Mouse (Mus musculus) forebrain, embryonic 13.5 days (tissue): ENCODE data around the gene 1700123O20Rik. TPM values are rescaled to one million over a fixed set of nuclear protein-coding genes. Genes with fewer than 3 reads are reported as not detected.

Source experiments
- ATAC-seq: fragments of 200-750 bp; cut with Nextera tagmentation; 2 replicates; pipeline ENCODE4 v1.8.0; 2017
- H3K27ac ChIP-seq: fragments of 300-500 bp; sonication (generic); 2 replicates; pipeline ENCODE4 v1.5.1; 2015; ENCODE audit warnings: inconsistent platforms, mild to moderate bottlenecking, moderate library complexity
- H3K27me3 ChIP-seq: fragments of 300-500 bp; sonication (generic); 2 replicates; pipeline ENCODE4 v1.6.1; 2015; ENCODE audit warnings: mild to moderate bottlenecking, inconsistent platforms
- H3K36me3 ChIP-seq: fragments of 300-500 bp; sonication (generic); 2 replicates; pipeline ENCODE4 v1.6.1; 2015; ENCODE audit warnings: mild to moderate bottlenecking, inconsistent platforms; ENCODE audit not compliant: poor library complexity, severe bottlenecking
- H3K4me1 ChIP-seq: fragments of 300-500 bp; sonication (generic); 2 replicates; pipeline ENCODE4 v1.6.1; 2015; ENCODE audit warnings: inconsistent platforms
- H3K4me2 ChIP-seq: fragments of 300-500 bp; sonication (generic); 2 replicates; pipeline ENCODE4 v1.6.1; 2015; ENCODE audit warnings: inconsistent platforms, mild to moderate bottlenecking, moderate library complexity
- H3K4me3 ChIP-seq: fragments of 300-500 bp; sonication (generic); 2 replicates; pipeline ENCODE4 v1.5.1; 2015; ENCODE audit warnings: mild to moderate bottlenecking, inconsistent platforms
- H3K9ac ChIP-seq: fragments of 300-500 bp; sonication (generic); 2 replicates; pipeline ENCODE4 v1.6.1; 2015; ENCODE audit warnings: mild to moderate bottlenecking, inconsistent platforms
- H3K9me3 ChIP-seq: fragments of 300-500 bp; sonication (generic); replicated peaks from 2 replicates; pipeline ENCODE4 v1.6.1; 2016; ENCODE audit warnings: inconsistent platforms
- WGBS: fragments of 180-500 bp; shearing (Covaris S2); methylation state at CpG from one replicate; pipeline ENCODE4 v1.1.7; 2015; 5-methylcytosine and 5-hydroxymethylcytosine counted together
- polyA plus RNA-seq: library from polyadenylated mRNA; unstranded; fragments of >200 nt; fragmentation: Nextera tagmentation; extraction: Ambion mirVana; gene quantifications from 2 replicates; pipeline ENCODE4 v1.2.1, GENCODE M21; 2015

The 1700123O20Rik gene
- polyA plus RNA-seq, 1 experiment from 2014 or later: 84.6 TPM

- Histone ChIP-seq H3K9ac (no peak overlapping the region), H3K36me3 (peaks cover 84% of the 10 kb centered on the region), H3K4me2 (no peak overlapping the region), H3K27ac (no peak overlapping the region), H3K4me1 (peaks cover 41% of the 10 kb centered on the region), H3K27me3 (no peaks in the 10 kb centered on the region), H3K9me3 (no peaks in the 10 kb centered on the region), H3K4me3 (no peak overlapping the region)
- WGBS: 77% methylated on average over 4 of the region's 4 CpGs
- ATAC-seq: no peak
These were observed 38.1 kb upstream of the 1700123O20Rik start for GRCm38 (mm10) chr14:54647900-54648299.

DNA sequence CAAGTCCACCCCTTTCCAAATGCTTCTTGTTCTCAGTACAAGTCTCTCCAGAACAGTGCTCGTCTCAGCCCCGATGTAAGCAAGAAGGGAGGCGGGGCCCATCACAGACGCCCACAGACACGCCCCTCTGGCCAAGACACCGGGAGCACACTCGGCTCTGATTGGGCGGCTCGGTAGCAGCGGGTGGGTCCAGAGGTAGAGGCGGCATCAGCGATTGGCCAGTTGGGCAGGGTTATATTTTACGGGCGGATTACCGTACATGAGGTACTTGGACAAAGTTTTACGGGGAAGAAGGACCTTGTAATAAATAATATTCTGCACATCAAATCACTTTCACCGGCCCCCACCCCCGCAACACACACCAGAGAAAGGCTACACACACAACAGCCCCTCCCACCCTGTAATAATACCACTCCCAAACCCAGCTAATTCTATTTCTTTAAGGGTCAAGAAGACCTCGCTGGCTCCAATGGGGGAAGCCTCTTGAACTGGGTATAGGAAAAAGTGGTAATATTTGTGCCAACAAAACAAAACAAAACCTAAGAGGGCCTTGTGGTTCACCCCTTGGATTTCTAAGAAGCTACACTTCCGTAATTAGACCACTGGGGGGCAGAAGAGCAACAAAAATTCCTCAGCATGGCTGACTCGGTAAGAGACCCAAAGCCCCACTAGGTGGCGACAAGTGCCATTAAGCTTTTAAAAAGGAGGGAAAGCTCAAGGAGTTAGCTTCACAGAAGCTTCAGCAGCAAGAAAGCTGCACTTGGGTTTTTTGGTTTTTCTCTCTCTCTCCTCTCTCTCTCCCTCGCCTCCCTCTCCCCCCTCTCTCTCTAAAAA, 35.2 kb upstream of the 1700123O20Rik start:
- Histone ChIP-seq H3K36me3 (peaks cover 70% of the 10 kb centered on the region), H3K9ac (no peak overlapping the region), H3K4me3 (peak overlapping the region; percentile 1; the same call in 1 of the 2 replicates), H3K27me3 (no peaks in the 10 kb centered on the region), H3K4me1 (peaks cover 49% of the 10 kb centered on the region), H3K4me2 (peak overlapping the region; percentile 89), H3K27ac (no peak overlapping the region), H3K9me3 (no peaks in the 10 kb centered on the region)
- 66% methylated on average over 23 of the region's 23 CpGs for WGBS
- ATAC-seq: peak; percentile 51

- no peak overlapping the region for H3K27ac ChIP-seq
- H3K9me3 ChIP-seq: no peaks in the 10 kb centered on the region
- 74% methylated on average over 4 of the region's 4 CpGs for WGBS
- H3K36me3 ChIP-seq: peaks cover 70% of the 10 kb centered on the region
- H3K4me3 ChIP-seq: no peak overlapping the region
- ATAC-seq: 0 out of 2 replicates have a peak, but pooled peaks have one; percentile 8
- peaks cover 49% of the 10 kb centered on the region for H3K4me1 ChIP-seq
- H3K4me2 ChIP-seq: peak overlapping the region; percentile 89
- H3K27me3 ChIP-seq: no peaks in the 10 kb centered on the region
- peak overlapping the region; percentile 89; the same call in 1 of the 2 replicates for H3K9ac ChIP-seq
These were observed 34.5 kb upstream of the 1700123O20Rik start for GRCm38 (mm10) chr14:54651556-54651955.

- peak overlapping the region; percentile 89 for H3K4me2 ChIP-seq
- 2% methylated on average over 7 of the region's 7 CpGs for WGBS
- ATAC-seq: no peak
These were observed 33.2 kb upstream of the 1700123O20Rik start for GRCm38 (mm10) chr14:54652787-54653186.

GRCm38 (mm10) chr14:54653496-54653895, 32.5 kb upstream of the 1700123O20Rik start:
- peak; percentile 91 for ATAC-seq
- H3K9me3 ChIP-seq: no peaks in the 10 kb centered on the region
- peak overlapping the region; percentile 89 for H3K9ac ChIP-seq
- peak overlapping the region; percentile 83 for H3K27ac ChIP-seq
- H3K27me3 ChIP-seq: no peaks in the 10 kb centered on the region
- H3K4me3 ChIP-seq: peak overlapping the region; percentile 73
- WGBS: 1% methylated on average over 12 of the region's 12 CpGs
- peak overlapping the region; percentile 89 for H3K4me2 ChIP-seq
- H3K4me1 ChIP-seq: peaks cover 46% of the 10 kb centered on the region
- H3K36me3 ChIP-seq: peaks cover 70% of the 10 kb centered on the region

More at GRCm38 (mm10) chr14:54652787-54653186, 33.2 kb upstream of the 1700123O20Rik start:
- Histone ChIP-seq H3K27ac (peak overlapping the region; percentile 83), H3K9ac (peak overlapping the region; percentile 89), H3K4me1 (peaks cover 49% of the 10 kb centered on the region), H3K4me3 (peak overlapping the region; percentile 73), H3K36me3 (peaks cover 70% of the 10 kb centered on the region), H3K9me3 (no peaks in the 10 kb centered on the region), H3K27me3 (no peaks in the 10 kb centered on the region)

DNA sequence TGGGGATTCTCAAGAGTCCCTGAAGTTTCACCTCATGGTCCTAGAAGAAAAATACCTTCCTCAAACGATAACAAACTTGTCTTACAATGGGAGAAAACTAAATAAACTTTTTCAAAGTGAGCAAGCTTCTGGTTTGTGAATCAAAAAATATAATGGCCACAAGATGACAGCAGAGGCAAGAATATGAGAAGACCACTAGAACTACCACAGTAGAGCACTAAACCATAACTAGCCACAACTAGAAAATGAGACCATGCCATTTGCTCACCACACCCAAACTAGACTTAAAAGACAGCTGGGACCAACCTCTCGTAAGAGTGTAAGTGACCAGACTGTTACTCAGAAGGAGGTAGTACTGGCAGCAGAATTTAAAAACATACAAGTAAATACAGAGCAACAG, 26.0 kb upstream of the 1700123O20Rik start:
- no peaks in the 10 kb centered on the region for H3K27me3 ChIP-seq
- H3K4me3 ChIP-seq: no peak overlapping the region
- no peak overlapping the region for H3K4me2 ChIP-seq
- no peaks in the 10 kb centered on the region for H3K9me3 ChIP-seq
- 87% methylated on average over 2 of the region's 2 CpGs for WGBS
- H3K4me1 ChIP-seq: no peaks in the 10 kb centered on the region
- no peak overlapping the region for H3K9ac ChIP-seq
- H3K36me3 ChIP-seq: peaks cover 99% of the 10 kb centered on the region
- no peak for ATAC-seq
- H3K27ac ChIP-seq: no peak overlapping the region

- H3K9me3 ChIP-seq: no peaks in the 10 kb centered on the region
- ATAC-seq: no peak
- H3K36me3 ChIP-seq: peaks cover 97% of the 10 kb centered on the region
- no peak overlapping the region for H3K4me3 ChIP-seq
- WGBS: 92% methylated on average over 10 of the region's 10 CpGs
- H3K4me2 ChIP-seq: no peak overlapping the region
- no peak overlapping the region for H3K27ac ChIP-seq
- H3K9ac ChIP-seq: no peak overlapping the region
- no peaks in the 10 kb centered on the region for H3K27me3 ChIP-seq
- H3K4me1 ChIP-seq: no peaks in the 10 kb centered on the region
These were observed 21.4 kb upstream of the 1700123O20Rik start for GRCm38 (mm10) chr14:54664477-54665222.

- peaks cover 86% of the 10 kb centered on the region for H3K36me3 ChIP-seq
- 73% methylated on average over 4 of the region's 4 CpGs for WGBS
- no peak for ATAC-seq
- H3K9me3 ChIP-seq: no peaks in the 10 kb centered on the region
- H3K27ac ChIP-seq: no peak overlapping the region
- H3K4me2 ChIP-seq: no peak overlapping the region
- no peaks in the 10 kb centered on the region for H3K27me3 ChIP-seq
- no peak overlapping the region for H3K4me3 ChIP-seq
- H3K4me1 ChIP-seq: no peaks in the 10 kb centered on the region
- no peak overlapping the region for H3K9ac ChIP-seq
These were observed 16.6 kb upstream of the 1700123O20Rik start for GRCm38 (mm10) chr14:54669381-54669780.

DNA sequence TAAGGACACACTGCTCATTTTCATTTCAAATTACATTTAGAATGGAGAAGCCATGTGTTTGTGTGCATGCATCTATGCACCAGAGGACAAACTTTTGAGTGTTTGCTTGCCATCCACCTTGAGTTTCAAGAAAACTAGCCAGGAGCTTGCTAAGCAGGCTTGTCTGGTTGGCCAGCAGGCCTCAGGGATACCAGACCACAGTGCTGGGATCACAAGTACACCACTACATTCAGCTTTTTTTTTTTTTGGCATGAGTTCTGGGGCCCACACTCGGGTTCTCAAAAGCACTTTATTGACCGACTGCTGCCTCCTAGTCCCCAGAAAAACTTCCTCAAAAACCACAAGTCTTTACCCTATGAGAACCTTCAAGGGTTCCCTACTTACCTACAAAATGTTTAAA, 11.7 kb upstream of the 1700123O20Rik start:
- 87% methylated on average over 2 of the region's 2 CpGs for WGBS
- no peaks in the 10 kb centered on the region for H3K9me3 ChIP-seq
- ATAC-seq: no peak
- H3K4me3 ChIP-seq: no peak overlapping the region
- H3K4me2 ChIP-seq: no peak overlapping the region
- peaks cover 84% of the 10 kb centered on the region for H3K36me3 ChIP-seq
- no peak overlapping the region for H3K27ac ChIP-seq
- no peaks in the 10 kb centered on the region for H3K4me1 ChIP-seq
- H3K27me3 ChIP-seq: no peaks in the 10 kb centered on the region
- no peak overlapping the region for H3K9ac ChIP-seq

- H3K27ac ChIP-seq: no peak overlapping the region
- H3K9me3 ChIP-seq: no peaks in the 10 kb centered on the region
- no peak overlapping the region for H3K4me2 ChIP-seq
- no peak for ATAC-seq
- H3K27me3 ChIP-seq: no peaks in the 10 kb centered on the region
- no peak overlapping the region for H3K4me3 ChIP-seq
- peaks cover 84% of the 10 kb centered on the region for H3K36me3 ChIP-seq
- H3K9ac ChIP-seq: no peak overlapping the region
- 92% methylated on average over 5 of the region's 5 CpGs for WGBS
- H3K4me1 ChIP-seq: no peaks in the 10 kb centered on the region
These were observed 9.7 kb upstream of the 1700123O20Rik start for GRCm38 (mm10) chr14:54676290-54676689.

- no peaks in the 10 kb centered on the region for H3K27me3 ChIP-seq
- H3K9ac ChIP-seq: no peak overlapping the region
- no peaks in the 10 kb centered on the region for H3K9me3 ChIP-seq
- peaks cover 75% of the 10 kb centered on the region for H3K36me3 ChIP-seq
- no peak overlapping the region for H3K4me3 ChIP-seq
- 91% methylated on average over 16 of the region's 16 CpGs for WGBS
- no peak overlapping the region for H3K4me2 ChIP-seq
- no peak overlapping the region for H3K27ac ChIP-seq
- H3K4me1 ChIP-seq: no peaks in the 10 kb centered on the region
- no peak for ATAC-seq
These were observed 7.2 kb upstream of the 1700123O20Rik start for GRCm38 (mm10) chr14:54678657-54679304.

GRCm38 (mm10) chr14:54682396-54682795, 3.6 kb upstream of the 1700123O20Rik start:
- no peaks in the 10 kb centered on the region for H3K27me3 ChIP-seq
- WGBS: 93% methylated on average over 3 of the region's 3 CpGs
- ATAC-seq: no peak
- no peak overlapping the region for H3K9ac ChIP-seq
- H3K9me3 ChIP-seq: no peaks in the 10 kb centered on the region
- H3K4me2 ChIP-seq: no peak overlapping the region
- peaks cover 14% of the 10 kb centered on the region for H3K4me1 ChIP-seq
- H3K36me3 ChIP-seq: peaks cover 47% of the 10 kb centered on the region
- no peak overlapping the region for H3K4me3 ChIP-seq
- H3K27ac ChIP-seq: no peak overlapping the region
